Mouse (Mus musculus) cortical plate, adult 2 months (tissue): ENCODE data around the gene Tollip.

Experiments
- CTCF ChIP-seq: fragments of 200-500 bp; IDR thresholded peaks from 2 replicates; pipeline ENCODE4 v1.5.1; 2011; ENCODE audit warnings: mild to moderate bottlenecking, control low read depth, low read length; ENCODE audit not compliant: insufficient read depth; ENCODE audit errors: extremely low read depth
- POLR2A ChIP-seq: fragments of 200-500 bp; IDR thresholded peaks from 2 replicates; pipeline ENCODE4 v1.6.1; 2011; ENCODE audit warnings: mild to moderate bottlenecking, low read length, control low read depth; ENCODE audit not compliant: insufficient read depth; ENCODE audit errors: extremely low read depth

- TF ChIP-seq CTCF: no peak
- TF ChIP-seq POLR2A: no peak
These were observed 16.0 kb upstream of the Tollip start for GRCm38 (mm10) chr7:141934128-141934898.
